51 mouse cellular contexts compared by ENCODE assay signal in the genomic region with DNA sequence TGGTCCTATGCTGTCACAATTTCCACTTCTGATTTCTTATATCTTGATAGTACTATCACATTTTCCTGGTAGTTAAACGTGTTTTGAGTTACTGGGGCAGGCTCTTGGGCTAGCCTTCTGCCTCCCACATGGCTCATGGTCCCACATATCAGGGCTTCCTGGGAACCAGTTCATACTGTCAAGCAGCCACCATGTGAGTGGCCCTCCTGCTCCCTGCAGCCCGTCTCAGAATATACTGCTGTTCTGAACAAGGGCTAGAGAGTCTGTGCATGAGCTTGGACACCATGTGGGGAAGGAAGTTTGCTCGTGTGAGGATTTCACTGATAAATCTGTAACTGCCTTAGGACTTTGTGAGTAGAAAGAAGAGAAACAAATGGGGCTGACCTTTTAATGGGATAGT. TPM values are rescaled to one million over a fixed set of nuclear protein-coding genes. Genes with fewer than 3 reads are reported as not detected.
"Had no signal": no experiment of that assay in that cellular context is flagged by ENCODE, and none has a peak within 500 bp of the region (broad histone marks: within the 10 kb centered on the region; RNA-seq: fewer than 3 reads in every experiment).

No protein-coding gene starts in this region.

- H3K27ac ChIP-seq: heart, embryonic 13.5 days; heart, embryonic 15.5 days; hindbrain, embryonic 10.5 days; hindbrain, embryonic 12.5 days; hindbrain, embryonic 13.5 days; hindbrain, embryonic 14.5 days; hindbrain, embryonic 15.5 days; hindbrain, postnatal 0 days; intestine, embryonic 15.5 days; kidney, embryonic 15.5 days; kidney, postnatal 0 days; layer of hippocampus, adult 2 months; left cerebral cortex, adult 2 months had no signal

- H3K4me3 ChIP-seq: heart, embryonic 12.5 days; heart, embryonic 13.5 days; heart, embryonic 15.5 days; hindbrain, embryonic 10.5 days; hindbrain, embryonic 12.5 days; hindbrain, embryonic 13.5 days; hindbrain, embryonic 15.5 days; intestine, embryonic 15.5 days; kidney, embryonic 15.5 days; layer of hippocampus, adult 2 months; left cerebral cortex, adult 2 months had no signal

- H3K36me3 ChIP-seq: heart, embryonic 12.5 days; heart, embryonic 13.5 days; heart, embryonic 15.5 days; hindbrain, embryonic 10.5 days; hindbrain, embryonic 12.5 days; hindbrain, embryonic 13.5 days; hindbrain, embryonic 15.5 days; intestine, embryonic 15.5 days; kidney, embryonic 15.5 days had no signal

- H3K27me3 ChIP-seq: heart, embryonic 12.5 days; heart, embryonic 13.5 days; heart, embryonic 15.5 days; hindbrain, embryonic 12.5 days; hindbrain, embryonic 13.5 days; hindbrain, embryonic 15.5 days; intestine, embryonic 15.5 days; kidney, embryonic 15.5 days had no signal

- H3K4me1 ChIP-seq: heart, embryonic 12.5 days; heart, embryonic 13.5 days; heart, embryonic 15.5 days; hindbrain, embryonic 10.5 days; hindbrain, embryonic 12.5 days; hindbrain, embryonic 13.5 days; hindbrain, embryonic 15.5 days; intestine, embryonic 15.5 days; kidney, embryonic 15.5 days had no signal

- H3K9me3 ChIP-seq: heart, embryonic 12.5 days; heart, embryonic 15.5 days; hindbrain, embryonic 10.5 days; hindbrain, embryonic 12.5 days; hindbrain, embryonic 13.5 days; hindbrain, embryonic 15.5 days; intestine, embryonic 15.5 days; kidney, embryonic 15.5 days had no signal

- DNase-seq: heart, postnatal 10 days; heart, postnatal 14 days; heart, postnatal 36 days; heart, postnatal 4 days; kidney, adult 11 months; kidney, adult 18-20 months; kidney, adult 2 months; kidney, adult 8-10 months; kidney, adult 9 months; kidney, postnatal 10 days; kidney, postnatal 14 days; kidney, postnatal 25 days; kidney, postnatal 36 days; kidney, postnatal 4 days; layer of hippocampus, adult 9-11 months; layer of hippocampus, postnatal 36 days had no signal

RNA-seq across cellular contexts. Expression of gene Mcpt8, which starts 1.6 kb away (rescaled TPM):
- total RNA-seq: heart, postnatal 10 days; heart, postnatal 14 days; heart, postnatal 25 days; heart, postnatal 36 days; heart, postnatal 4 days; hindbrain, postnatal 0 days; layer of hippocampus, adult 18-20 months; layer of hippocampus, adult 2 months; layer of hippocampus, adult 8-10 months; layer of hippocampus, postnatal 10 days; layer of hippocampus, postnatal 14 days; layer of hippocampus, postnatal 25 days; layer of hippocampus, postnatal 36 days; left cerebral cortex, adult 18-20 months; left cerebral cortex, adult 2 months; left cerebral cortex, adult 8-10 months had no signal
- polyA plus RNA-seq: heart, embryonic 12.5 days; heart, embryonic 13.5 days; hindbrain, embryonic 10.5 days; hindbrain, embryonic 11.5 days; hindbrain, embryonic 12.5 days; hindbrain, embryonic 13.5 days; hindbrain, embryonic 14.5 days; hindbrain, embryonic 15.5 days; hindbrain, embryonic 16.5 days; hindbrain, postnatal 0 days; inflammation-experienced regulatory T-cells, adult 6 months; intestine, postnatal 0 days; kidney, adult 2 months; large intestine, adult 2 months had no signal

RNA-seq across cellular contexts. Expression of gene Ctsg, which starts 15.7 kb away (rescaled TPM):
- total RNA-seq: heart, postnatal 10 days; heart, postnatal 14 days; heart, postnatal 25 days; heart, postnatal 36 days; heart, postnatal 4 days; hindbrain, postnatal 0 days; layer of hippocampus, adult 18-20 months; layer of hippocampus, adult 2 months; layer of hippocampus, adult 8-10 months; layer of hippocampus, postnatal 10 days; layer of hippocampus, postnatal 14 days; layer of hippocampus, postnatal 25 days; layer of hippocampus, postnatal 36 days; left cerebral cortex, adult 18-20 months; left cerebral cortex, adult 2 months; left cerebral cortex, adult 8-10 months had no signal
- polyA plus RNA-seq: hindbrain, embryonic 10.5 days; hindbrain, embryonic 11.5 days; hindbrain, embryonic 12.5 days; hindbrain, embryonic 13.5 days; hindbrain, embryonic 14.5 days; hindbrain, embryonic 15.5 days; hindbrain, postnatal 0 days; inflammation-experienced regulatory T-cells, adult 6 months; intestine, embryonic 14.5 days; intestine, embryonic 15.5 days; intestine, postnatal 0 days; kidney, adult 2 months; kidney, embryonic 14.5 days; kidney, embryonic 16.5 days; kidney, postnatal 0 days; large intestine, adult 2 months had no signal

RNA-seq across cellular contexts. Expression of gene Mcpt4, which starts 24.6 kb away (rescaled TPM):
- total RNA-seq: hematopoietic stem cell, adult 5-6 weeks; hindbrain, postnatal 0 days; layer of hippocampus, postnatal 10 days; layer of hippocampus, postnatal 14 days; left cerebral cortex, adult 18-20 months; left cerebral cortex, adult 2 months; left cerebral cortex, adult 8-10 months had no signal
- polyA plus RNA-seq: hindbrain, embryonic 10.5 days; hindbrain, embryonic 11.5 days; hindbrain, embryonic 12.5 days; hindbrain, embryonic 13.5 days; hindbrain, embryonic 14.5 days; hindbrain, embryonic 15.5 days; hindbrain, embryonic 16.5 days; inflammation-experienced regulatory T-cells, adult 6 months; kidney, embryonic 14.5 days; kidney, embryonic 15.5 days; kidney, embryonic 16.5 days had no signal

RNA-seq across cellular contexts. Expression of gene Gzme, which starts 33.7 kb away (rescaled TPM):
- total RNA-seq: heart, postnatal 10 days; heart, postnatal 14 days; heart, postnatal 25 days; heart, postnatal 36 days; heart, postnatal 4 days; hematopoietic stem cell, adult 5-6 weeks; hindbrain, postnatal 0 days; layer of hippocampus, adult 18-20 months; layer of hippocampus, adult 2 months; layer of hippocampus, adult 8-10 months; layer of hippocampus, postnatal 10 days; layer of hippocampus, postnatal 14 days; layer of hippocampus, postnatal 25 days; layer of hippocampus, postnatal 36 days; left cerebral cortex, adult 18-20 months; left cerebral cortex, adult 2 months; left cerebral cortex, adult 8-10 months had no signal
- polyA plus RNA-seq: heart, embryonic 12.5 days; heart, embryonic 13.5 days; heart, embryonic 14.5 days; heart, embryonic 15.5 days; heart, embryonic 16.5 days; heart, postnatal 0 days; hindbrain, embryonic 10.5 days; hindbrain, embryonic 11.5 days; hindbrain, embryonic 12.5 days; hindbrain, embryonic 13.5 days; hindbrain, embryonic 14.5 days; hindbrain, embryonic 15.5 days; hindbrain, embryonic 16.5 days; hindbrain, postnatal 0 days; inflammation-experienced regulatory T-cells, adult 6 months; intestine, embryonic 14.5 days; intestine, embryonic 15.5 days; intestine, embryonic 16.5 days; intestine, postnatal 0 days; kidney, adult 2 months; kidney, embryonic 14.5 days; kidney, embryonic 15.5 days; kidney, embryonic 16.5 days; kidney, postnatal 0 days; large intestine, adult 2 months had no signal

RNA-seq across cellular contexts. Expression of gene Mcpt2, which starts 44.9 kb away (rescaled TPM):
- total RNA-seq: heart, postnatal 14 days; heart, postnatal 25 days; heart, postnatal 36 days; hematopoietic stem cell, adult 5-6 weeks; hindbrain, postnatal 0 days; layer of hippocampus, adult 18-20 months; layer of hippocampus, adult 2 months; layer of hippocampus, adult 8-10 months; layer of hippocampus, postnatal 10 days; layer of hippocampus, postnatal 14 days; layer of hippocampus, postnatal 25 days; layer of hippocampus, postnatal 36 days; left cerebral cortex, adult 18-20 months; left cerebral cortex, adult 2 months; left cerebral cortex, adult 8-10 months had no signal
- polyA plus RNA-seq: heart, embryonic 12.5 days; heart, embryonic 13.5 days; heart, embryonic 14.5 days; heart, embryonic 16.5 days; heart, postnatal 0 days; hindbrain, embryonic 10.5 days; hindbrain, embryonic 11.5 days; hindbrain, embryonic 12.5 days; hindbrain, embryonic 13.5 days; hindbrain, embryonic 14.5 days; hindbrain, embryonic 15.5 days; hindbrain, embryonic 16.5 days; hindbrain, postnatal 0 days; inflammation-experienced regulatory T-cells, adult 6 months; kidney, adult 2 months; kidney, embryonic 14.5 days; kidney, embryonic 15.5 days; kidney, postnatal 0 days had no signal
